Mouse (Mus musculus) neural tube, embryonic 13.5 days (tissue): ENCODE measurements at regions not wholly inside any gene's neighbourhood (a gene's known extent, or its start where the extent isn't known, plus 50 kb on each side); places are given as distances from the start of the nearest gene placed in this dataset.

Source experiments
- ATAC-seq: fragments of 200-750 bp; cut with Nextera tagmentation; 2 replicates; pipeline ENCODE4 v1.8.0; 2017; ENCODE audit warnings: low read depth, mild to moderate bottlenecking, moderate TSS enrichment, moderate library complexity
- H3K27ac ChIP-seq: fragments of 300-500 bp; sonication (generic); replicated peaks from 2 replicates; pipeline ENCODE4 v1.5.1; 2015; ENCODE audit warnings: moderate library complexity, mild to moderate bottlenecking, inconsistent platforms
- H3K27me3 ChIP-seq: fragments of 300-500 bp; sonication (generic); 2 replicates; pipeline ENCODE4 v1.6.1; 2015; ENCODE audit warnings: mild to moderate bottlenecking, inconsistent platforms
- H3K36me3 ChIP-seq: fragments of 300-500 bp; sonication (generic); 2 replicates; pipeline ENCODE4 v1.6.1; 2015; ENCODE audit warnings: mild to moderate bottlenecking, inconsistent platforms
- H3K4me1 ChIP-seq: fragments of 300-500 bp; sonication (generic); replicated peaks from 2 replicates; pipeline ENCODE4 v1.6.1; 2015; ENCODE audit warnings: inconsistent platforms
- H3K4me2 ChIP-seq: fragments of 300-500 bp; sonication (generic); 2 replicates; pipeline ENCODE4 v1.6.1; 2015; ENCODE audit warnings: inconsistent platforms, mild to moderate bottlenecking, moderate library complexity
- H3K4me3 ChIP-seq: fragments of 300-500 bp; sonication (generic); 2 replicates; pipeline ENCODE4 v1.5.1; 2015; ENCODE audit warnings: mild to moderate bottlenecking, inconsistent platforms
- H3K9ac ChIP-seq: fragments of 300-500 bp; sonication (generic); 2 replicates; pipeline ENCODE4 v1.6.1; 2015; ENCODE audit warnings: moderate library complexity, mild to moderate bottlenecking, inconsistent platforms
- H3K9me3 ChIP-seq: fragments of 300-500 bp; sonication (generic); 2 replicates; pipeline ENCODE4 v1.6.1; 2016; ENCODE audit warnings: inconsistent platforms
- WGBS: fragments of 180-500 bp; shearing (Covaris S2); methylation state at CpG from one replicate; pipeline ENCODE4 v1.1.7; 2015; 5-methylcytosine and 5-hydroxymethylcytosine counted together

GRCm38 (mm10) chr13:111356520-111357456, 102.0 kb downstream of the Actbl2 start:
- Histone ChIP-seq H3K4me2 (no peak overlapping the region), H3K36me3 (no peaks in the 10 kb centered on the region), H3K9me3 (no peaks in the 10 kb centered on the region), H3K27ac (no peak overlapping the region), H3K9ac (no peak overlapping the region), H3K4me3 (no peak overlapping the region), H3K4me1 (no peaks in the 10 kb centered on the region), H3K27me3 (no peaks in the 10 kb centered on the region)
- 70% methylated on average over 9 of the region's 9 CpGs for WGBS
- ATAC-seq = no peak

GRCm38 (mm10) chr13:111361456-111361855, 106.6 kb downstream of the Actbl2 start:
- H3K9ac ChIP-seq = no peak overlapping the region
- no peak overlapping the region for H3K4me3 ChIP-seq
- WGBS = 75% methylated on average over 4 of the region's 4 CpGs
- H3K9me3 ChIP-seq = peaks cover 6% of the 10 kb centered on the region; the same call in 1 of the 2 replicates
- no peak overlapping the region for H3K27ac ChIP-seq
- no peak for ATAC-seq
- H3K27me3 ChIP-seq = no peaks in the 10 kb centered on the region
- H3K4me1 ChIP-seq = no peaks in the 10 kb centered on the region
- no peak overlapping the region for H3K4me2 ChIP-seq
- H3K36me3 ChIP-seq = no peaks in the 10 kb centered on the region

DNA sequence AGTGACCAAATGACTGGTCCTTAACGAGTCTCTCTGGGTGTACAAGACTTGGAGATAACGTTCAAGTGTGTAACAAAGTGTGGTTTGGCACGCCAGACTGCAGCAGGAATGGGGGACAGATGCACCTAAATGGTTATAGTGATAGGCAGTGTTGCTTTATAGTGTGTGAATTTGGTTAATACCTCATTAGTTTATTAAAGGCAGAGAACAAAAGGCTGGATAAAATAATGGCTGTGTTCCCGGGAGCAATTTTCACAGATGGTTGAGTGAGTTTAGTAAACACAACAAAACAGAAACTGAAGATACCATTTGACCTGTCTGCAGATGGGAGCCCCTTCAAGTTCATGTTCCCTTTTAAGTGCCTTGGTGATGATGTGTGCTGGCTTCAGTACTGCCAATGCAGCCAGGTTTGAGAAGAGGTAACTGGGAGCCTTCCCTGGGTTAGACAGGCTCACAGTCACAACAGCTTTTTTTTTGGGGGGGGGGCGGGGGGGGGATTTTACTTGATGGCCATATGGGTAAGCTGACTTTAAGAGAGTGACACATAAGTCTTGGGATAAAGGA, 108.4 kb downstream of the Actbl2 start:
- Histone ChIP-seq H3K9me3 (peaks cover 6% of the 10 kb centered on the region; the same call in 1 of the 2 replicates), H3K27ac (no peak overlapping the region), H3K36me3 (no peaks in the 10 kb centered on the region), H3K4me1 (no peaks in the 10 kb centered on the region), H3K4me2 (no peak overlapping the region), H3K9ac (no peak overlapping the region), H3K27me3 (no peaks in the 10 kb centered on the region), H3K4me3 (no peak overlapping the region)
- peak; percentile 36; the same call in 1 of the 2 replicates for ATAC-seq
- WGBS = 38% methylated on average over 5 of the region's 5 CpGs

DNA sequence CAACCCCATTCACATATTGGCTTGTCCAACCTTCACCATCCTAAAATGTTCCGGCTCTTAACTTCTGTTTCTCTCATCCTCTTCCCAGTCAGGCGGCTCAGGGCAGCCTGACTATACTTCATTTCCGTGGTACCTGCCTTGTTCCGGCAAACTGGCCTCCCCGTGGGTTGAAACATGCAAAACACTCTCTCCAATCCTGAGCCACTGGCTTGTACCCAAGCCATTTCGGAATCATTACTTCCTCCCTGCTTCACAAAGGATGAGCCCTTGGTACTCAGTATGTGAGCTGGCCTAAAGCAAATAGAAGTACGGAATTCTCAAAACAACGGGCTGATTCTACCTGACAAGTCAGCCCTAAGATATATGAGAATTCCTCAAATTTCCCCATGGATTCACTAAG, 112.1 kb downstream of the Actbl2 start:
- H3K4me1 ChIP-seq = no peaks in the 10 kb centered on the region
- H3K4me3 ChIP-seq = no peak overlapping the region
- WGBS = 86% methylated on average over 8 of the region's 8 CpGs
- H3K4me2 ChIP-seq = no peak overlapping the region
- no peak overlapping the region for H3K27ac ChIP-seq
- H3K9me3 ChIP-seq = peaks cover 6% of the 10 kb centered on the region; the same call in 1 of the 2 replicates
- no peak overlapping the region for H3K9ac ChIP-seq
- no peaks in the 10 kb centered on the region for H3K27me3 ChIP-seq
- no peak for ATAC-seq
- no peaks in the 10 kb centered on the region for H3K36me3 ChIP-seq

DNA sequence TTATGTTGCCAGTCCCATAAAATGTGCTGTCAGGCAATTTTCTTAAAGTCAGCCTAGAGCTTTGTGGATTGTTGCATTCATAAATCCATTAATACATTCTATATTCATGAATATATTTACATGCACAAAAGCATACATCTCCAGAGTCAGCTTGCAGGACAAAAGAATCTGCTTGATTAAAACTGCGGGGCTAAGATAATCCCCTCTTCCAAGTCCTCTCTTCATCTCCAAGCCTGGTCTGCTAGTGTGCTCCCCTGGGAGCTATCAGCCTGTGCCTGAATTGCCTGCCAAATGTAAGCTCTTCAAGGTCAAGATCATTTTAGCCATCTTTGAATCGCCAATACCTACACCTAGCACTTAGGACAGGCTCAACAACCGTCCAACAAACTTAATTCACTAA, 112.8 kb downstream of the Actbl2 start:
- Histone ChIP-seq H3K4me2 (no peak overlapping the region), H3K9ac (no peak overlapping the region), H3K4me1 (no peaks in the 10 kb centered on the region), H3K27ac (no peak overlapping the region), H3K4me3 (no peak overlapping the region), H3K36me3 (no peaks in the 10 kb centered on the region), H3K9me3 (peaks cover 6% of the 10 kb centered on the region; the same call in 1 of the 2 replicates), H3K27me3 (no peaks in the 10 kb centered on the region)
- no peak for ATAC-seq
- WGBS = 50% methylated on average over 3 of the region's 3 CpGs

DNA sequence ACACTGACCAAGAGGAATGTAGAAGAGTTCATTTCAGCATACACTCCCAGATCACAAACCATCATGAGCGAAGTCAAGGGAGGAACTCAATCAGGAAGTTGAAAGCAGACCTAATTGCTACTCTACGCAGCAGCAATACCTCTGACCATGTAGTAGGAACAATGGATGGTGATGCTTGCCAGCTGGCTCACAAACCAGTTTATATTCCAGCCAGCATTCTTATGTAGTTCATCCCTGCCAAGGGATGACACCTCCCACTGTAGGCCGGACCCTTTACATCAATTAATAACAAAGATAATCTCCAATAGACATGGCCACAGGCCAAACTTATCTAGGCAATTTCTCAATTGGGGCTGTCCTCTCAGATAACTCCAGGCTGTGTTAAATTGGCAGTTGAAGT, 115.1 kb downstream of the Actbl2 start:
- peaks cover 6% of the 10 kb centered on the region; the same call in 1 of the 2 replicates for H3K9me3 ChIP-seq
- H3K4me2 ChIP-seq = no peak overlapping the region
- WGBS = 85% methylated on average over 3 of the region's 3 CpGs
- no peaks in the 10 kb centered on the region for H3K4me1 ChIP-seq
- H3K36me3 ChIP-seq = no peaks in the 10 kb centered on the region
- no peaks in the 10 kb centered on the region for H3K27me3 ChIP-seq
- no peak overlapping the region for H3K9ac ChIP-seq
- no peak overlapping the region for H3K27ac ChIP-seq
- no peak for ATAC-seq
- no peak overlapping the region for H3K4me3 ChIP-seq

GRCm38 (mm10) chr13:111373281-111373680, 116.6 kb downstream of the Gpbp1 start:
- Histone ChIP-seq H3K27ac (no peak overlapping the region), H3K27me3 (no peaks in the 10 kb centered on the region), H3K9ac (no peak overlapping the region), H3K9me3 (no peaks in the 10 kb centered on the region), H3K4me3 (no peak overlapping the region), H3K4me1 (no peaks in the 10 kb centered on the region), H3K4me2 (no peak overlapping the region), H3K36me3 (no peaks in the 10 kb centered on the region)
- 75% methylated on average over 6 of the region's 6 CpGs for WGBS
- ATAC-seq = no peak

- Histone ChIP-seq H3K4me3 (no peak overlapping the region), H3K27me3 (no peaks in the 10 kb centered on the region), H3K9ac (no peak overlapping the region), H3K4me1 (no peaks in the 10 kb centered on the region), H3K36me3 (no peaks in the 10 kb centered on the region), H3K4me2 (no peak overlapping the region), H3K9me3 (no peaks in the 10 kb centered on the region), H3K27ac (no peak overlapping the region)
- WGBS = 74% methylated on average over 1 of the region's 1 CpGs
- ATAC-seq = no peak
Observed at GRCm38 (mm10) chr13:111373801-111374200, 116.1 kb downstream of the Gpbp1 start.
